Mouse (Mus musculus) layer of hippocampus, adult 9-10 months (tissue): ENCODE results near the gene Nat8f3.
"Not testable (repeated sequence)": the region's sequence is repeated elsewhere in the genome, so short reads cannot be mapped to it uniquely, and the experiment has no call there.

Experiments
- DNase-seq: peaks from one replicate; pipeline ENCODE4 v3.0.0; 2022; ENCODE audit warnings: low spot score

Nat8f3 gene

DNA sequence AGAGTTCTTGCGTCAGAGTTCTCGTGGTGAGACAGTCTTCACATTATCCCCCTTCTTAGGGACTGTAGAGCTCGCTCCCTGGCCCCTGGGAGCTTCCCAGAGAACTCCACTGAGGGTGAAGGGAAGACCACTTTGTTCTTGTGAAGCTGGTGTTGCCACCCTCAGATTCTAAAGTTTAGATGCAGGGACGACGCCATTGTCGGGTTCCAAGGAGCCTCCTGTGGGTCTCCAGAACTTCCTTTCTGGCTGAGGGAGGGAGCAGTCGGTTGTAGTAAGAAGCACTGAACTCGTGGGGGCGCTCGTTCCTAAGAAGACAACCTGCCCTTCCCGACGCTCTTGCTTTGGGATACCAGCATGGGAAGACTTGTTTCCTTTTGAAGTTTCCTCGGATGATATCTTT is at the start of gene Nat8f3:
Gene Nat8f3 (minus strand): TSS at position 223 of the 400 bp plus-strand sequence.
- DNase-seq = not testable (repeated sequence)

DNA sequence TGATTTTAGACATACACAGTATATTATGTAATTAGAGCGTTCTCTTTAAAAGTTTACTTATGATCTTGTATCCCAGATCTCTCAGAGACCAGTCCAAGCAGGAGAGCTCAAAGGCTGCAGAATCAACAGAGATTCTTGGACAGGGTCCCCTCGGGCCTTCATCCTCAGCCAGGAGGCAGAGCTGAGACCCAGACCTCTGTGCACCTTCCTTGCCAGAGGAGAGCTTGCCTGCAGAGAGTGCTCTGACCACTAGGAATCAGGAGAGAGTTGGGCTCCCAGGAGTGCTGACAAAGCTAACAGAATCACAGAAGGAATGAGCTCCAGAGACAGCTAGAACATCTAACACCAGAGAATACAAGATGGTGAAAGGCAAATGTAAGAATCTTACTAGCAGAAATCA is 47.8 kb upstream of the Nat8f3 start:
- DNase-seq = no peak

GRCm38 (mm10) chr6:85810942-85811537 is 45.5 kb upstream of the Nat8f3 start:
- not testable (repeated sequence) for DNase-seq

DNA sequence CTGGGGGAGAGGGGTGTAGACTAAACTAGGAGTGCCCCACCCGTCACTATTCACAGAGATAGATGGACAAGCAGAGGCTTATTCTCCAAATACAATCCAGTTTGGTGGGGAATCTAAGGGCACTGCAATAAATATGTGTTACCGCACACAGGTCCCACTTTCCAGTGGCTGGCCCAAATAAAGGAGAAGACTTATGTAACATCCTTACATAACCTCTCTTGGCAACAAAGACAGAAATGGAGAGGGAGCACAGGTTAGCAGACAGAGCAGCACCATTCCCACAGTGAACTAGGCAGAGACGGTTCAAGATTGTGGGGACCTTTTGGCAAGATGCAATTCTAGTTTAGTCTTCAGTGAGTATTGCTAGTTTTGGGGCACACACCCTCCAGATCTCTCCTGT is 45.0 kb upstream of the Nat8f3 start:
- DNase-seq = not testable (repeated sequence)

DNA sequence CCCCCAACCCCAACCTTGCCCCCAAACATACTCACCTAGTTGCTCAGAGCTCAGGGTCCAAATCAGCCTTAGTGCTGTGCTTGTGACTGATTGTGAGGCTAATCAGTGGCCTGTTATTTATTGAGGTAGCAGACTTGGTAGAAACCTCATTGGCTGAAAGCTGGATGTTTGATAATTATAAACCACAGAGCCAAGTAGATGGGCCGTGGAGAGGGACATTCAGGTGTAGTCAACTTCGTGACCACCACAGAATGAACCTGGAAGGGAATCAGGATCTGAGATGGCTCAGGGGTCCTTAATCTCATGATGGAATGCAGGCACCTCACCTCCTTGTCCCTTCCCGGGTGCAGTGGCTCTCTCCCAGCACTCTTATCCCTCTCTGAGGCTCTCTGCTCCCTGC is 44.2 kb upstream of the Nat8f3 start:
- not testable (repeated sequence) for DNase-seq

GRCm38 (mm10) chr6:85803180-85803579 is 37.6 kb upstream of the Nat8f3 start:
- not testable (repeated sequence) for DNase-seq

DNA sequence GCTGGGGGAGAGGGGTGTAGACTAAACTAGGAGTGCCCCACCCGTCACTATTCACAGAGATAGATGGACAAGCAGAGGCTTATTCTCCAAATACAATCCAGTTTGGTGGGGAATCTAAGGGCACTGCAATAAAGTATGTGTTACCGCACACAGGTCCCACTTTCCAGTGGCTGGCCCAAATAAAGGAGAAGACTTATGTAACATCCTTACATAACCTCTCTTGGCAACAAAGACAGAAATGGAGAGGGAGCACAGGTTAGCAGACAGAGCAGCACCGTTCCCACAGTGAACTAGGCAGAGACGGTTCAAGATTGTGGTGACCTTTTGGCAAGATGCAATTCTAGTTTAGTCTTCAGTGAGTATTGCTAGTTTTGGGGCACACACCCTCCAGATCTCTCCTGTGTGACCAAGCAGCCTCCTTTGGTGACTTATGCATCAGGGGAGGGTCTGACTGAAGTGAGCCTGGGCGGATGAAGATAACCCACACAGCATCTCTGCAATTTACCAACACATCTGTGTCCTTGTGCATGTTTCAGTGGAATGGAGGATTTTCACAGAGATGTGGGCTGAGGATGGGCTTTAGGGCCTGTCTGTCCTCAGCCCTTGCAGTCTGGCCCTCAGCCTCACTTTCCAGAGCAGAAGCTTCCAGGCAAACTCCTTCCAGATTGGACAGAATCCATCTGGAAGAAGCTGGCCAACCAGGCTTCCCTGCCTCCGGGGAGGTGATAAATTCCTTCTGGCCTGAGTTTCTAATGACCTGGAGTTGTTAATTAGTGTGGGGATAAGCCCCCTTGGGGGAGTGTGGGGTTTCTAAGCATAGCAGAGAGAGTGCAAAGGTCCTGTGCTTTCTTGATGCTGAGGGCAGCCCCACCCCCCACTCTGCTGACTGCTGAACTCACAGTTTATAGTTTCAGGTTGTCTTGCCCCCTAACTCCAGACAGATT is 2.2 kb downstream of the Nat8f3 start:
- not testable (repeated sequence) for DNase-seq

DNA sequence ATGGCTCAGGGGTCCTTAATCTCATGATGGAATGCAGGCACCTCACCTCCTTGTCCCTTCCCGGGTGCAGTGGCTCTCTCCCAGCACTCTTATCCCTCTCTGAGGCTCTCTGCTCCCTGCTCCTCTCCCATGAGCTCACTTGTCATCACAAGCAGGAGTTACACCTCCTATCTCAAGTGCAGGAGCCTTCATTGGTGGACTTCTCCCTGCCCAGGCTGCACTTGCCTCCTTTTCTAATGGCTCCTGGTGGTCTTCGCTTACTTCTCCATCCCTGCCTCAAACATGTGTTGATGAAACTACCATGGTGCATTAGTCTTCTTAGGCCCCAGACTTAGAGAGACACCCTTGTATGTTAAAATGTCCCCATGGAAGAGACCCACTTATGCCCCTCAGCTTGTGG is 2.9 kb downstream of the Nat8f3 start:
- DNase-seq = not testable (repeated sequence)

GRCm38 (mm10) chr6:85755705-85756249 is 9.8 kb downstream of the Nat8f3 start:
- DNase-seq = not testable (repeated sequence)

- not testable (repeated sequence) for DNase-seq
Measured at GRCm38 (mm10) chr6:85713105-85713504, 52.4 kb downstream of the Nat8f3 start, which contains the start of gene Nat8f7. TSS of gene Nat8f7 (minus strand) at chr6:85713205.

DNA sequence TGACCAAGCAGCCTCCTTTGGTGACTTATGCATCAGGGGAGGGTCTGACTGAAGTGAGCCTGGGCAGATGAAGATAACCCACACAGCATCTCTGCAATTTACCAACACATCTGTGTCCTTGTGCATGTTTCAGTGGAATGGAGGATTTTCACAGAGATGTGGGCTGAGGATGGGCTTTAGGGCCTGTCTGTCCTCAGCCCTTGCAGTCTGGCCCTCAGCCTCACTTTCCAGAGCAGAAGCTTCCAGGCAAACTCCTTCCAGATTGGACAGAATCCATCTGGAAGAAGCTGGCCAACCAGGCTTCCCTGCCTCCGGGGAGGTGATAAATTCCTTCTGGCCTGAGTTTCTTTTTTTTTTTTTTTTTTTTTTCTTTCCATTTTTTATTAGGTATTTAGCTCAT is 55.9 kb downstream of the Nat8f3 start:
- not testable (repeated sequence) for DNase-seq

DNA sequence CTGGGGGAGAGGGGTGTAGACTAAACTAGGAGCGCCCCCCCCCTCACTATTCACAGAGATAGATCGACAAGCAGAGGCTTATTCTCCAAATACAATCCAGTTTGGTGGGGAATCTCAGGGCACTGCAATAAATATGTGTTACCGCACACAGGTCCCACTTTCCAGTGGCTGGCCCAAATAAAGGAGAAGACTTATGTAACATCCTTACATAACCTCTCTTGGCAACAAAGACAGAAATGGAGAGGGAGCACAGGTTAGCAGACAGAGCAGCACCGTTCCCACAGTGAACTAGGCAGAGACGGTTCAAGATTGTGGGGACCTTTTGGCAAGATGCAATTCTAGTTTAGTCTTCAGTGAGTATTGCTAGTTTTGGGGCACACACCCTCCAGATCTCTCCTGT is 56.3 kb downstream of the Nat8f3 start:
- DNase-seq = not testable (repeated sequence)

GRCm38 (mm10) chr6:85701943-85702342 is 63.6 kb downstream of the Nat8f3 start:
- DNase-seq = not testable (repeated sequence)
